Comparison of ENCODE assay signal across 8 mouse cellular contexts in the genomic region with DNA sequence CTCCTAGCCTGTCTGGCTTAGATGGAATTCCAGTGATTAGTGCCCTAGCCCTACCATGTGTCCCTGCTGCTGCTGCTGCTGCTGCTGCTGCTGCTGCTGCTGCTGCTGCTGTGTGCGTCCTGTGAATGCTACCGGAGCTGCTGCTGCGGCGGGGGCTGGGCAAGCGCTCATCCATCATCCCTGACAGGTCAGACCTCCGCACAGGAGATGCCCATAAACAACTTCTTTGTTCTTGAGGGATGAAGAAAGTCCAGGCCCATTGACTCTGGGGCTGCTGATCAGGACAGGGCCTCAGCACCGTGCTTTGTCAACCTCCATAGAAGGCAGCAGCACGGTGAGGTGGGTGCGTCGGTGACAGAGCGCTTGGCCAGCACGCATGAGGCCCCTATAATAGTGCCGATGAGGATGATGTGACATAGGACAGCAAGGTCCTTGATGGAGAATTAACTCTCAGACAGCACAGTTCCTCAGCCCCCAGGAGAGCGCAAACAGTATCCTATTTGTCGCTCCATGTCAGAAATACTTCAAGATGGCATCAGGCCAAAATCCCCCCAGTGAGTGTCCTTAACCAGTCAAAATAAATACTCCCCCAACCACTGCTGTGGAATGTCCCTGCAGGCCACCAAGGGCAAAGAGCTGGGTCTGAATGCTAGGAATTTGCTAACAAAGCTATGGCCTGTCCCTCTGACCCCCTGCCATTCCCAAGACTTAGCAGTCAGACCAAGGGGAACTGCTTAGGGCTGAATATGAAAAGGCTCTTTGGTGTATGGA.
A peak's percentile ranks its signal among the peaks of the same experiment; 100 is the strongest.
DNase-seq lines count a peak whose midpoint lies in the region; ATAC-seq lines count a peak whose summit lies in the region.

No protein-coding gene starts in this region.

- H3K9me3 ChIP-seq in limb, embryonic 11.5 days (ENCODE audit: control insufficient read depth, low read length): peaks cover 3% of the 10 kb centered on the region; the same call in 1 of the 2 replicates
- no peaks in the 10 kb centered on the region for H3K9me3 ChIP-seq in neural tube, embryonic 15.5 days (replicated peaks)

- DNase-seq in kidney, adult 11 months: peak; percentile 32
- no peak for DNase-seq in kidney, adult 18-20 months
- DNase-seq in forelimb bud, embryonic 11.5 days (ENCODE audit: low read depth, low spot score): peak; percentile 62
- peak; percentile 83 for DNase-seq in limb, embryonic 11.5 days (ENCODE audit: low spot score)
- DNase-seq in testis, postnatal 10 days (ENCODE audit: low spot score): no peak
- no peak for DNase-seq in cerebellum, adult 9-10 months
- DNase-seq in urinary bladder, postnatal 25 days (ENCODE audit: low spot score): no peak

- H3K4me3 ChIP-seq in limb, embryonic 11.5 days (ENCODE audit: low read depth, low read length): no peak overlapping the region
- no peak overlapping the region for H3K4me3 ChIP-seq in neural tube, embryonic 15.5 days (replicated peaks)

- peaks cover 17% of the 10 kb centered on the region for H3K4me1 ChIP-seq in limb, embryonic 11.5 days (ENCODE audit: control insufficient read depth, insufficient read depth, low read length)
- peaks cover 29% of the 10 kb centered on the region for H3K4me1 ChIP-seq in neural tube, embryonic 15.5 days

- whole genome bisulfite sequencing in limb, embryonic 11.5 days: 10% methylated on average over 15 of the region's 15 CpGs
- WGBS in neural tube, embryonic 15.5 days: 6% methylated on average over 15 of the region's 15 CpGs

- no peaks in the 10 kb centered on the region for H3K36me3 ChIP-seq in limb, embryonic 11.5 days (ENCODE audit: control insufficient read depth, insufficient read depth, low read length)
- no peaks in the 10 kb centered on the region for H3K36me3 ChIP-seq in neural tube, embryonic 15.5 days

- peak; percentile 67; the same call in 1 of the 2 replicates for ATAC-seq in limb, embryonic 11.5 days (ENCODE audit: insufficient number of reproducible peaks, low FRiP score, low TSS enrichment, low read depth)
- ATAC-seq in neural tube, embryonic 15.5 days (ENCODE audit: low FRiP score): peak; percentile 74

- H3K27ac ChIP-seq in limb, embryonic 11.5 days (replicated peaks; ENCODE audit: low read depth, low read length): peak overlapping the region; percentile 75; the same call in 1 of the 2 replicates
- H3K27ac ChIP-seq in neural tube, embryonic 15.5 days (replicated peaks): peak overlapping the region; percentile 81

- H3K9ac ChIP-seq in limb, embryonic 11.5 days (ENCODE audit: low read length): 0 out of 2 replicates have a peak overlapping the region, but pooled peaks have one; percentile 17
- H3K9ac ChIP-seq in neural tube, embryonic 15.5 days (replicated peaks): no peak overlapping the region

- peak overlapping the region; percentile 36 for H3K4me2 ChIP-seq in limb, embryonic 11.5 days (ENCODE audit: low read depth, severe bottlenecking)
- H3K4me2 ChIP-seq in neural tube, embryonic 15.5 days: peak overlapping the region; percentile 37

- H3K27me3 ChIP-seq in limb, embryonic 11.5 days (ENCODE audit: control insufficient read depth, insufficient read depth, low read length): no peaks in the 10 kb centered on the region
- H3K27me3 ChIP-seq in neural tube, embryonic 15.5 days (replicated peaks): no peaks in the 10 kb centered on the region

Comparison
In these comparisons a context has a peak if more than half of its experiments do, and no peak if none do; other contexts are left out.
1. DNase-seq: peak in kidney, adult 11 months (single experiment), forelimb bud, embryonic 11.5 days (single experiment) and limb, embryonic 11.5 days (single experiment); none in kidney, adult 18-20 months (single experiment), testis, postnatal 10 days (single experiment), cerebellum, adult 9-10 months (single experiment) and urinary bladder, postnatal 25 days (single experiment).